Mouse (Mus musculus) left cerebral cortex, adult 6 months (tissue): Measurements from ENCODE around the gene Fn3krp. TPM values are rescaled to one million over a fixed set of nuclear protein-coding genes. Genes with fewer than 3 reads are reported as not detected.

Experiments used
- long read RNA-seq, 2 experiments: library from polyadenylated mRNA; unstranded; transcript quantifications; one replicate each; pipeline ENCODE4 v2.0.0; 2019 to 2020
- polyA plus RNA-seq: library from polyadenylated mRNA; unstranded; fragments of <200 nt; fragmentation: Nextera tagmentation; gene quantifications from 2 replicates; pipeline ENCODE4 v1.2.3, GENCODE M21; 2021

The Fn3krp gene
- polyA plus RNA-seq, result 38.8 and 43.0 TPM in 2 replicates
- long read RNA-seq, experiment 1, partial matches to known transcripts, result 0 of 5 reads
- long read RNA-seq, experiment 1, other reads (novel, unspliced or antisense), result 1 of 5 reads
- long read RNA-seq, experiment 2, partial matches to known transcripts, result 0 of 38 reads
- long read RNA-seq, experiment 2, other reads (novel, unspliced or antisense), result 38 of 38 reads

DNA sequence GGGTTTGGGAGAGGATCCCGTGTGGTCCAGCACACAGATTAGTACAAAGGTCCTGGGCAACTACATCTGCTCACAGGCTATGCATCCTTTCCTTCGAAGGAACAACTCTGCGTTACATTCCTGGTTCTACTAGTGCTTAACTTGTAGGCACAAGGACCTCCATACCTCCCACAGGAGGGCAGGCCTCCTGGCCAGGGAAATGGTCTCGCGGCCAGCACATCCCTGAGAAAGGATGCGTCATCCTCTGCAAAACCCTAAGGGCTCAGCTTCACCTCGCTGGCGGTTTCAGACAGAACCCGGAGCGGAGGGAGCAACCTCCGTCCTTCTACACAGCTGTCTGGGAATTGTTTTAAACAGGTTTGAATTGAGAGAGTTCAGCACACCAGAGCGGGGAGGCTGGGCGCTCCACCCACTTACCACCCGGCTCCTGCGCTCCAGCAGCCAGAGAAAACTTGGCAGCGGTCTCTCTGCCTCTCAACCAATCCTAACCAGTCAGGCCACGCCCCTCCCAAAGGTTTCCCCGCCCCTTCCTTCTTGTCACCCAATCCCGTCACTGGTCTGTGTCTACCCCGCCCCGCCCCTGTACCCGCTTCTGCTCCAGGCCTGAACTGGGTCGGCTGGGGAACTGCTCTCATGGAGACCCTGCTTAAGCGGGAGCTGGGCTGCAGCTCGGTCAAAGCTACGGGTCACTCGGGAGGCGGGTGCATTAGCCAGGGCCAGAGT is at the start of gene Fn3krp:
Fn3krp (plus strand) TSS at position 572 of the 723 bp plus-strand sequence.

DNA sequence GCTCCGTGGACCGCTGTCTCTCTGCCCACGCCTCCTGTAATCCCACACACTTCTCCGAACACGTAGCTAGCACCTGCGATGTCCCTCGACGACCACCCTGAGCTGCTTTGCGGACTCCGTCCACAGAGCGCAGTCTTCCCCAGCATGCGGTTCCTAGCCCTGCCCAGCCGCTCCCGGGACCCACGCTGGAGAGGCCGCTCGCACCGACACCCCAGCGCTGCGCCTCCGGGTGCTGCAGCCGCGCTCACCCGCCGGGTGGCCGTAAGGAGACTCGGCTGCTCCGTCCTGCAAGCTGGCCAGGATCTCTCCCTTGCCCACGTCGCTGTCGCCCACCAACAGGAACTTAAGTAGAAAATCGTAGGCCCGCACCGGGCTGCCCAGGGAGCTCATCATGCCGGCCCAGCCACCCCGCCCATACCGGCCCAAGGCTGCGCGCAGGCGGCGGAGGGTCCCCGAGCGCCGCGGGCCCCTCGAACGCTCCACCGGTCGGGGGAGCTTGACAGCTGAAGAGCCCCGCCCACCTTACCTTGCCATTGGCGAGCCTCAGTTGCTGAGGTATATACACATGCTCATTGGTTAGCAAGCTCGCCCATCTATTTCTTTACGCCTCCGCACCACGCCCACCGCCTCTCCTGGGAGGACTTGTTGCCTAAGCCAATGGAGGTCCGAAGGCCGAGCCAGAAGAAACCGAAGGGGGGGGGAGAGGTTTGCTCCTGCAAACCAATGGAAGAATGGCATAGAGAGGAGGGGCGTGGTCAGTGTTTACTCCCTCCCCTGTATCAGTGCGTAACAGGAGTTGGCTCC is 33.2 kb upstream of the Fn3krp start, which contains the start of gene Rab40b:
Rab40b (minus strand) TSS at position 502 of the 804 bp plus-strand sequence.

DNA sequence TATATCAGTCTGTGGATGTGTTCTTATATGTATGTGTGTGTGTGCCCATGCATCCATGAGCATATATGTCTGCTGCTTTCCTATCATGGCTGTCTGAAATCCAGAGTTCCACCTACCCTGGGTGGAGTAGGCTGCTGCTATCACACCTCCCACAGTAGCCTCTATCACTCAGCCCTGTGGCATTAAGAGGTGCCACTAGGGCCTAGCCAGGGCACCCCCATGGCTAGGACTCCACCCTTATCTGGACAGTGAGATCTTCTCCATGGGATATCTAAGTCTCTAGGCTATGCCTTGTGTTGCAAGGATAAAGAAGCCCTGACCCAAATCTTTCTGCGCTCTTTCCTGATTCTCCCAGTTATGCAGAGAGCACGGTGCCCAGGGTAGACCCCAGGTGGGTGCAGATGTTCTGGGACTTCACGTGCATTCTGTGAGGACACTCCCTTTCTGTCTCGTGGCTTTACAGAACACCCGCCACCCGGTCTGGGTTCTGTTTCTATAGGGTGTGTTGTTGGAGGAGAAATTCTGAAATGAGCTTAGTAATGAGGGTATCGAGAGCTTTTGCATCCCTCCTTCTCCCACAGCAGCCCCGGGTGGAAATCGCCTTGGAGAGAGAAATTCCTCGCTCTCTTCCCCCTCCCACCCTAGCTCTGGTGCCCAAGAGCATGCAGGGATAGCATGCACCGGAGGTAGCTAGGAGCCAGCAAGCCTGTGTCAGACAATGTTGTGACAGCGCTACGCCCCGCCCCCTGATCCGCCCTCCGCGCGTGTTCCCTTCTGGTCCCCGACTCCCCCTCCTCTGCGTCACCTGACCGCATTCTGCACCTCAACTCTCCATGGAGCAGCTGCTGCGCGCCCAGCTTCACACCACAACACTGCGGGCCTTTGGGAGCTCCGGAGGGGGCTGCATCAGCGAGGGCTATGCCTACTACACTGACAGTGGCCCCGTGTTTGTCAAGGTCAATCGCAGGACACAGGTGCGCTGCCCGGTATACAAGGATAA is 13.3 kb downstream of the Fn3krp start, which contains the start of gene Fn3k:
Fn3k (plus strand) TSS at position 758 of the 1,000 bp plus-strand sequence.

DNA sequence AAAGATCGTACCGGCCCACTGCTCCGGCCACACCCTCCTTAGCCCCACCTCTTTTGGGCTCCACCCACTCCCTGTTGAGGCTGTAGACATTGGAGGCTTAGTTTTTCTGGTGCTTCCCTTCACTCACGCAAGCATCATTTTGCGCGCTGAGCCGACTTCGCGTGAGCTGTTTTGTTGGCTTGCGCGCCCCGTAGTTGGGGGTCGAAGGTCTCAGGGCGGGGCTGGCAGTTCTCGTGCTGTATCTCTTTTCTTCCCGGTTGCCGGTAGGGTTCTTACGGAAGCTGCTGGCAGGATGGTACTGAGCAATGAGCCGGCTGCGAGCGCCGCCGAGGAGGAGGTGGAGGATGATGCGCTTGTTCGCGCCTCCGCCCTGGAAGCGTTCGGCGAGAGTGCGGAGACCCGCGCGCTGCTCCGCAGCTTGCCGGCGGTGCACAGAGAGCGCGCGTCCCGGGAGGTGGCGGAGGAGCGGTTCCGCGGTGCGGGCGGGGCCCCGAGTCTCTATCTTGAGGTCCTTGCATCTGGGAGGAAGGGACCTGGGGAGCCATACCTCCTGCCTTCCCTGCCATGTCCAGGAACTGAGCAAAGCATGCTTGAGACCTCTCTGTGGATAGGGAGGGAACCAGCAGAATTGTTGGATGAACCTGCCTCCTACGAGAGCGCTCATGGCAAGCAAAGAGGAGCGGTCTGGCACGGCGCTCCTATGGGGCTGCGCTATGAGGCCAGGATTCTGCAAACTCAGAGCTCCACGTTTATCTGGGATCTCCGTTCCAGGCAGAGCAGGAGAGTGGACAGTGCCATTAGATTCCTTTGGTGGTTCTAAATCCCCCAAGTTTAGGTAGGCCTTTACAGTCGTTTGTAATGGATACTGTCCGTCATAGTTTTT is 30.8 kb downstream of the Fn3krp start, which contains the start of gene Tbcd:
Tbcd (plus strand) TSS at position 197 of the 883 bp plus-strand sequence.

Other genes starting within 250 kb of the Fn3krp start
- 7.3 and 8.3 TPM in 2 replicates for gene Hexdc, start 217.0 kb upstream of the Fn3krp start, polyA plus RNA-seq
- gene Ogfod3, start 216.7 kb upstream of the Fn3krp start, polyA plus RNA-seq, result 20.1 and 20.6 TPM in 2 replicates
- 12.1 and 16.7 TPM in 2 replicates for gene Cybc1, start 192.1 kb upstream of the Fn3krp start, polyA plus RNA-seq
- gene Narf, start 184.1 kb upstream of the Fn3krp start, polyA plus RNA-seq, result 14.5 and 22.4 TPM in 2 replicates
- gene Foxk2, start 161.4 kb upstream of the Fn3krp start, polyA plus RNA-seq, result 5.5 and 10.0 TPM in 2 replicates
- 63.9 and 88.2 TPM in 2 replicates for gene Wdr45b, start 67.0 kb upstream of the Fn3krp start, polyA plus RNA-seq
- 57.1 and 63.1 TPM in 2 replicates for gene Rab40b, start 33.1 kb upstream of the Fn3krp start, polyA plus RNA-seq
- 68.2 and 68.5 TPM in 2 replicates for gene Fn3k, start 13.5 kb downstream of the Fn3krp start, polyA plus RNA-seq
- 10.4 and 12.6 TPM in 2 replicates for gene Tbcd, start 30.5 kb downstream of the Fn3krp start, polyA plus RNA-seq
- not detected in 2 replicates for gene Zfp750, start 97.9 kb downstream of the Fn3krp start, polyA plus RNA-seq